Mouse (Mus musculus): ENCODE measurements around the gene Efcab6. TPM values are rescaled to one million over a fixed set of nuclear protein-coding genes. Genes with fewer than 3 reads are reported as not detected.

The Efcab6 gene
- polyA plus RNA-seq, 1 experiment from 2014 or later = 0.19 TPM

DNA sequence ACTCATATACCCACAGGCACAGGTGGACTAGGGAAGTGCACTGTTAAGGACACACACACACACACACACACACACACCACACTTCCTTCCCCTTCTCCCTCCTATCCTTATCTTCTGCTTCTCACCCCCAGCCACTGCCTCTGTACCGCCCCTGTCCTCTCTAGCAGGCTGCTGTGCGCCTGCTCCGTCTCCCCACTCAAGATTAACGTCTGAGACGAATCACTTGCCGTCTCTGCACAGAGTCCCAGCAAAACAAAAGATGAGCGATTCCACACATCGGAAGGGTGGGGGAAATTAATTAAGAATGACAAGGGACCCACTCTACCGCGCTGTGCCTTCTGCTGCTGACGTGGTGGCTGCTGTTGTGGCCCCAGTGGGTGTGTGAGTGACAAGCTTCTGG is 219.4 kb downstream of the Efcab6 start:
- Histone ChIP-seq H3K4me1 (peaks cover 60% of the 10 kb centered on the region), H3K27ac (peak overlapping the region; percentile 31)
- 65% methylated on average over 11 of the region's 11 CpGs for WGBS

DNA sequence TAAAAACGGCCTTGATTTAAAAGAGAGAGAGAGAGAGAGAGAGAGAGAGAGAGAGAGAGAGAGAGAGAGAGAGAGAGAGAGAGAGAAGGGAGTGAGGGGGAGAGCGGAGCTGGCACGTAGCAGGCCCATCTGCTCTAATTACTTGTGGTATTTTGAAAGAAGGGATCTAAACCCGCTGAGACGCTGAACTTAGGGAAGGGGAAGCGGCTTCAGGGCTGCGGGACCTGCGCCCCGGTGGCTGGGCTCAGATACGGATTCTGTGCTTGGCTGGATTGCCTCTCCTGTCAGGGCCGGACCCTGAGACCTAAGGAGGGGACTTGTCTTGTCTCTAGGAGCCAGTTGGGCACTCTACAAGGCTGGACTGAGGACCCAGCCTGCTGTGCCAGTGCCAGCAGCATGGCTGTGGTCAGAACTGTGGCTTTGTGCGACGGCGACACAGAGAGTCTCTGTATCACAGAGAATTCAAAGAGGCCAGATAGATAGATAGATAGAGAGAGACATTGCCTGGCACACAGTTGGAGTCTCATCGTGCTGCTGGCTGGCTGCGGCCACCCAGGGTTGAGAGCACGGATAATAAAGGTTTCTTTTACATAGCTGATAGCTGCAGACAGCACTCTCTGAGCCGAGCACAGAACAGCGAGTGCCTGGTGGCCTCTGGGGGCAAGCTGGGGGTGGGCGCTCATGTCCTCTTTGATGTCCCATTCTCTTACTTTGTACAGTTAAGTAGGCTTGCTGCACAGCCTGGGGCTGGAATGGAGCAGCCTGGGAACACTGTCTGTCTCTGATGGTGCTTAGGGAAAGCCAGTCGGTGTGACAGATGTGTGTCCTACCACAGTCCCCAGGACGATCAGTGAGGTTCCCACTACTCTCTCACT is 222.0 kb downstream of the Efcab6 start:
- Histone ChIP-seq H3K4me1 (peaks cover 68% of the 10 kb centered on the region), H3K27ac (peak overlapping the region; percentile 49; the same call in 1 of the 2 replicates)
- DNase-seq (ENCODE audit: extremely low spot score, low spot score) = peak; percentile 20

More for the DNA sequence above, 219.4 kb downstream of the Efcab6 start:
- no peak for DNase-seq (ENCODE audit: extremely low spot score, low spot score)
- H3K9me3 ChIP-seq = no peaks in the 10 kb centered on the region
- no peak overlapping the region for H3K4me3 ChIP-seq
- peaks cover 10% of the 10 kb centered on the region; the same call in 1 of the 2 replicates for H3K36me3 ChIP-seq (replicated peaks)
- H3K27me3 ChIP-seq (ENCODE audit: poor library complexity, severe bottlenecking) = peaks cover 32% of the 10 kb centered on the region

DNA sequence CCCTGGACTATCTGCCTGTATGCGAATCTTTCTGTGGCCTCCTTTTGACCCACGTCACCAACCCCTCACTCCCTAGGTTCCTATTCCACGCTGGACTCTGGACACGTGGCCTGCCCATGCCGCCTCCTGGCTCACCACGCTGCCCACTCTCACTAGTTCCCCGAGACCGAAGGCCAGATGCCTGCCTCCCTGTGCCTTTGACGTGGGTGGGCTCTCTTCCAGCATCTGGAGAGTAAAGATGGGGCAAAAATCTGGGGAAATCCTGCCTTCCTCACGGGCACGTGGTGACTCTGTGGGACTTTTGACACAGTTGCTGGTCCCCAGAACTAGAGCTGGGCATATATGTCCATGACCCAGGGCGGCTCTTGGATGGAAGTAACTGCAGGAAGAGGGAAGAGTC is 222.8 kb downstream of the Efcab6 start:
- Histone ChIP-seq H3K36me3 (replicated peaks) (peaks cover 16% of the 10 kb centered on the region), H3K4me1 (peaks cover 60% of the 10 kb centered on the region), H3K27me3 (ENCODE audit: poor library complexity, severe bottlenecking) (peaks cover 32% of the 10 kb centered on the region), H3K4me3 (no peak overlapping the region), H3K27ac (0 out of 2 replicates have a peak overlapping the region, but pooled peaks have one; percentile 7), H3K9me3 (no peaks in the 10 kb centered on the region)
- DNase-seq (ENCODE audit: extremely low spot score, low spot score) = no peak
- 79% methylated on average over 12 of the region's 12 CpGs for WGBS

More for the DNA sequence above, 222.0 kb downstream of the Efcab6 start:
- peaks cover 32% of the 10 kb centered on the region for H3K27me3 ChIP-seq (ENCODE audit: poor library complexity, severe bottlenecking)
- H3K9me3 ChIP-seq = no peaks in the 10 kb centered on the region
- H3K36me3 ChIP-seq (replicated peaks) = peaks cover 13% of the 10 kb centered on the region
- WGBS = 30% methylated on average over 21 of the region's 22 CpGs
- no peak overlapping the region for H3K4me3 ChIP-seq

DNA sequence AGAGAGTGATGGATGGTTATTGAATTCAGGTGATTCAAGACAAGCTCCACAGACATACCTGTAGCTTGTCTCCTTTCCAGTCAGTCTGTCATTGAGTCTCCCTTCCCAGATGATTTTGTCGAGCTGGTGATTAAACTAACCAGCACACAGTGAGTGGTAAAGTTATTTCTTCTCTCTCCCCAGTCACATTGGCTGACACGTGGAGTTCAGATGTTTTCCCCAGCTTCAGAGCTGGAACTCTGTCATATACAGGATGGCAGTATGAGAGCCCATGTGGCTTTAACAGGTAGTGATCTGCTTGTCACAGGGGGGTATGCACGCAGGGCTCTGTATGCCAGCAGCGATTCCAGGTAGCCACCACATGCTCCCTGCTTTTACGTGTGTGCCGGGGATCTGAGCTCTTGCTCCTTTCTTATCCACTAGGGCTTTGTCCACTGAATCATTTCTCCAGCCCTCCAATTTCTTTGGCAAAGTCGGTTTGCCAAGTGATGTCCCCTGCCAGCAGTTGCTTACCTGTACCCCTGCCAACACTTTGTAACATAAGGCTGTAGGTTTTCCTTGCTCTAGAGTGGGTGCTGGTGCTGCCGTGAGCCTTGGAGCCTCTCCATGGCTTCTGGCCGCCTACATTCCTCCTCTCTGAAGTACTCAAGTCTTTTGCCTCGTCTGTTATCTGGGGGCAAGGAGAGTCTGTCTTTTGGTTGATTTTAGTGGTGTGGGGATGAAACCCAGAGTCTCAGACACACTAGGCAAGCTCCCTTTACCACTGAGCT is 224.0 kb downstream of the Efcab6 start:
- Histone ChIP-seq H3K36me3 (replicated peaks) (peaks cover 28% of the 10 kb centered on the region), H3K4me1 (peaks cover 48% of the 10 kb centered on the region), H3K27ac (no peak overlapping the region), H3K9me3 (no peaks in the 10 kb centered on the region), H3K27me3 (ENCODE audit: poor library complexity, severe bottlenecking) (peaks cover 32% of the 10 kb centered on the region), H3K4me3 (no peak overlapping the region)
- DNase-seq (ENCODE audit: extremely low spot score, low spot score) = no peak
- WGBS = 84% methylated on average over 10 of the region's 10 CpGs

DNA sequence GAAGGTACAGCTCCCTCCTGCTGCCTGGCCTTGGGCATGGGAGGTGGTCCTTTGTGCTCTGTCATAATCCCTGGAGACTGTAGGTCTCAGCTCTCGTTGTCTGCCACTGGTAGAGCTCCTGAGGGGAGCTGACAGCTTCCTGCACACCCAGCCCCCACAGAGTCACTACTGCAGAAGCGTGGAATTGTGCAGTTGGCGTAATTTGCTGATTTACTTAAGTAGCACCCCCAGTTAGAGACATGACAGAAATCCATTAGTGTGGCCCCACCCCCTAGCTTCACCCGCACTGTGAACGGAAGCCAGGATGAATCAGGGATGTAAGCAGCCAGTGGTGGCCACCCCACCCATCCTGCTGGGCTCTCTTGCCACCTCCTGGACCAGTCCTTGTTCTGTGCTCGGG is 232.9 kb downstream of the Efcab6 start:
- H3K36me3 ChIP-seq (replicated peaks) = peaks cover 78% of the 10 kb centered on the region
- DNase-seq (ENCODE audit: extremely low spot score, low spot score) = no peak
- H3K27ac ChIP-seq = no peak overlapping the region
- peaks cover 9% of the 10 kb centered on the region; the same call in 1 of the 2 replicates for H3K9me3 ChIP-seq
- H3K4me1 ChIP-seq = no peaks in the 10 kb centered on the region
- no peaks in the 10 kb centered on the region for H3K27me3 ChIP-seq (ENCODE audit: poor library complexity, severe bottlenecking)
- WGBS = 70% methylated on average over 6 of the region's 6 CpGs
- no peak overlapping the region for H3K4me3 ChIP-seq

DNA sequence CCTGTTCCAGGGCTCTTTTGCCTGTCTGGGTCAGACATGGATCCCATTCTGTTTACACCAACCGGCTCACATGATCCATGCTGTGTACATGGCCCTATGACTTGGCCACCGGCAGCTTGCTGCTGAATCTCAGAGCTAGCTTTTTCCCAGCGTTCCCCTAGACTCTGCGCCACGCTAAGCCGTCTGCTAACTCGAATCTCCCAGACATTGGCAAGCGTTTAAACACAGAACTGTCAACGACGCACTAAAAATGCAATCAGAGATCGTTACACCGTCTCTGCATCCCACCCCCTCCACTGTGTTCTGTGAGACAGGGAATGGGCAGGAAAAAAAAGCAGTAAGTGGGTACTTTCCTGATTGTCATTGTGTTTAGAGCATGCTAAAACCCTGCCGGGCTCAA is 236.0 kb downstream of the Efcab6 start:
- no peak for DNase-seq (ENCODE audit: extremely low spot score, low spot score)
- WGBS = 92% methylated on average over 13 of the region's 13 CpGs
- no peak overlapping the region for H3K27ac ChIP-seq

DNA sequence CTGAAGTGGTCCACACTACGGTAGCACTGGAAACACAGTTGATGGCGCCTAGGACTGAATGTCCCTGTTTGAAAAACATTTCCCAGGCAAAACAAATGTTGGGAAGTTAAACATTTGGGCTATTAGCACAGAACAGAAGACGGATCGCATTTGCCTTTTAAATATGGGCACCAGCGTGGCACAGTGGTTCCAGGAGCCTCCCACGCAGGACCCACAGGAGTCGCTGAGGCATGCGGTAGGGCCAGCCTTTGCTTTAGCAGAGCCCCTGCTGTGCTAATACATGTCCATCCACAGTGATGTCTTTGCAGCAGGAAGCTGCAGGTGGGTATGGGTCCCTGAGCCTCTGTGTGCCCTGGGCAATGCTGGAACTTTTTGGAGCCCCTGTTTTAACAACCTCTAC is 237.2 kb downstream of the Efcab6 start:
- no peak for DNase-seq (ENCODE audit: extremely low spot score, low spot score)
- Histone ChIP-seq H3K9me3 (peaks cover 2% of the 10 kb centered on the region; the same call in 1 of the 2 replicates), H3K27me3 (ENCODE audit: poor library complexity, severe bottlenecking) (no peaks in the 10 kb centered on the region), H3K27ac (no peak overlapping the region), H3K4me1 (no peaks in the 10 kb centered on the region), H3K36me3 (replicated peaks) (peaks cover 50% of the 10 kb centered on the region), H3K4me3 (no peak overlapping the region)
- 87% methylated on average over 8 of the region's 8 CpGs for WGBS

More for the DNA sequence above, 236.0 kb downstream of the Efcab6 start:
- H3K9me3 ChIP-seq = peaks cover 9% of the 10 kb centered on the region; the same call in 1 of the 2 replicates
- no peak overlapping the region for H3K4me3 ChIP-seq
- no peaks in the 10 kb centered on the region for H3K4me1 ChIP-seq
- peaks cover 53% of the 10 kb centered on the region for H3K36me3 ChIP-seq (replicated peaks)
- no peaks in the 10 kb centered on the region for H3K27me3 ChIP-seq (ENCODE audit: poor library complexity, severe bottlenecking)

Other genes starting within 250 kb of the Efcab6 start
- 9.3 and 10.6 TPM in 2 replicates for gene Sult4a1, start 40.4 kb upstream of the Efcab6 start, polyA plus RNA-seq (2016; fragmentation: Nextera tagmentation; extraction: Ambion mirVana)
- gene Pnpla5, start 57.8 kb upstream of the Efcab6 start, polyA plus RNA-seq (2016; fragmentation: Nextera tagmentation; extraction: Ambion mirVana) = not detected in 2 replicates
- 1.5 and 1.8 TPM in 2 replicates for gene Pnpla3, start 102.5 kb upstream of the Efcab6 start, polyA plus RNA-seq (2016; fragmentation: Nextera tagmentation; extraction: Ambion mirVana)
- gene Samm50, start 126.9 kb upstream of the Efcab6 start, polyA plus RNA-seq (2016; fragmentation: Nextera tagmentation; extraction: Ambion mirVana) = 112 and 113 TPM in 2 replicates
- 3.3 and 4.4 TPM in 2 replicates for gene Parvb, start 166.7 kb upstream of the Efcab6 start, polyA plus RNA-seq (2016; fragmentation: Nextera tagmentation; extraction: Ambion mirVana)

Measured in forebrain, embryonic 10.5 days (tissue).